Mouse (Mus musculus) layer of hippocampus, adult 9-10 months (tissue): Measurements from ENCODE around the gene Tmem150a.

Experiments used
- DNase-seq: peaks from one replicate; pipeline ENCODE4 v3.0.0; 2022; ENCODE audit warnings: low spot score

Gene Tmem150a

GRCm38 (mm10) chr6:72374206-72374605 lies 19.0 kb downstream of the Tmem150a start:
- DNase-seq: no peak

DNA sequence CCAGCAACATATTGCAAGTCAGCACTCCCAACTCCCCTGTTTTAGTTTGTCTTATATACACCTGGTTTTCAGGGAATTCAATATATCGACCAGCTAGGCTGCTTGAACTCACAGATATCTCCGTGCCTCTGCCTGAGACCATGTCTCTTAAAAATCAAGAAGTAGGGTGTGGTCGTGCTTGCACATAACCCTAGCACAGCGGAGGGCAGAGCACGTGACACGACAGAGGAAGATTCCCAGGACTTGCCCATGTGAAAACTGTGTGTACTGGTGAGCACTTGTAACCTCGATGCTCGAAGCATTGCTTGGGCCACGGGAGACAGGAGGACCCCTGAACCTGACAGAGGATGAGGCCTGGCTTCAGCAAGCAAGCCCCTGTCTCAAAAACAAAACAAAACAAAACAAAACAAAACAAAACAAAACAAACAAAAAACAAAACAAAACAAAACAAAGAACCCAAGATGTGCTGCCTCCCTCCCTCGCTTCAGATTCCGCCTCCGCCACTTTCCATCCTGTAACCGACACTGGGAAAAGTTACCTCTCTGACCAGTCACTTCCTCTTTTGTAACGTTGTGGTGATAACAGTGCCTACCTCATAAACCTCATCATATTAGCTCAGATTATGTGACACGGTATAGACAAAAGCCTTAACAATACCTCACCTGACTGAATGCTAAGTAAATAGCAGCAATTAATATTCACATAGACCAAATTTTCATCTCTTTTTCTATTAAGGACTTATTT lies 19.7 kb downstream of the Tmem150a start:
- no peak for DNase-seq

- DNase-seq: no peak
Measured at GRCm38 (mm10) chr6:72378510-72379234, 23.4 kb downstream of the Tmem150a start.

DNA sequence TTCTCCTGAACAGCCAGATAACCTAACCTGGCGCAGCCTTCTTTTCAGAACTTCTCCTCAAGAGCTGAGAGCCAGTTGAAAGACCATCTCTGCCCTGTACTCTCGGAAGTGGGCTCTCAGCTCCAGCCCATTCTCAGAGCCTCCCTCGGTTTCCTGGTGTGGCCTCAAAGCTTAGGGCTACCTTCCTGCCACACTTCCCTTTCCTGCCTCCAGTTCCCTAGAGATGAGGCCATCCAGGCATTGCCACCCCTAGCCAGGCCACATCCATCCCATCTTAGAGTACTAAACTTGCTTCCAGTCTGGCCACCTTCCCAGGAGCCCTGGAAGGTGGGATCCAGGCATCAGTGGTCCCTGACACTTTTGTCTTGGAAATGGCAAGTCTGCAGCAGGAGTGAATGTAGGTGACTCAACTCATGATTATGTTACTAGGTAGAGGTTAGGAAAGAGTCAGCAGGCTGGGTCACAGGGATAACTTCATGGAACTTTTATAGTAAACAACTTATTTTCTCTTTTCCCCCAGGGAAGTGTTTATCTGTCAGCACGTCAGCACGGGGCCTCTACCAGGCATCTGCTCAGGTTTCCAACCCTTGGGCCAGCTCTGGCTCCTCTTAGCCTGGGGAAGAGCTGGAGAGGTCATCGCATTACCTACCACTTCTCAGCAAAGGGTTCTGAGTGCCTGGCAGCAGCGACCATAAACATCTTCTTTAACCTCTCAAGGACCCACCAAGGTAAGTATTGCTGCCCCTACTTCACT lies 24.3 kb downstream of the Tmem150a start:
- no peak for DNase-seq

DNA sequence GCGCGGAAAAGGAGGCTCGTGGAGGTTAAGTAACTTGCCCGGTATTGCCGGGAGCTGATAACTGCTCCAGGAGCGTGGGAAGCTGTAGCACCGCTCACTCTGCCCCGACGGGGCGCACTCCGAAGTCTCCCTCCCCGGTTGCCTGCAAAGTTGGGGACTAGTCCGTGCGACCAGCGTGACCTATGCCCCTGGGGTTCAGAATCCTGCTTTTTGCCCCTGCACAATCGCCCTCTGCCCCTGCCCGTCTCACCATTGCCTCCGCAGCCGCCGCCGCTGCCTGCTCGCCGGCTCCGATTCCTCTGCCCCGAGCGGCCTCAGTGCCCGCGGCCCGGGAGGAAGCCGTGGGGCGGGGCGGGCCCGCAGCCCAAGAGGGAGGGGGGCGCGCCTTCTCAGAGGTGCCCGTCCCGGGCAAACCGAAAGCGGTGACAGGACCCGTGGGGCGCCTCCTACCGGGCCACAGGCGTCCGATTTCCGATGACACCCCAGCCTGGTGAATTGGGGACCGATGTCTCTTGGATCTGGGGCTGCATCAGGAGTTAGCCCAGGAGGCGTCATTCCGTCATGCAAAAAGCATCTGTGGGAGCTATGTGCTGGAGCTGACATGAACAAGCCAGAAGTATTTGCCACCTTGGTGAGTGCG lies 25.0 kb downstream of the Tmem150a start, which contains the start of gene Vamp5:
TSS of gene Vamp5 (minus strand) at position 338 of the 640 bp plus-strand sequence.
- DNase-seq: no peak

DNA sequence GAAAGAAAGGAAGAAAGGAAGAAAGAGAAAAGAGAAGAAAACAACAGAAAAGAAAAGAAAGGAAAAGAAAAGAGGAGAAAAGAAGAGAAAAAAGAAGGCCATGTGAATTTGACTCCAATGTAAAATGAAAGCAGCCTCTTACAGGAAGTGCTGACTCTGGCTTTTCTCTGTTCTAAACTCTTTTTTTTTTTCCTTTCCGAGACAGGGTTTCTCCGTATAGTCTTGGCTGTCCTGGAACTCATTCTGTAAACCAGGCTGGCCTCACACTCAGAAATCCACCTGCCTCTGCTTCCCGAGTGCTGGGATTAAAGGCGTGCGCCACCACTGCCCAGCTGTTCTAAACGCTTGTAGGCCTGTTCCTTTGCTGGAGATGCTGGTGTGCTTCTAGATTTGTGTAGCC lies 27.2 kb downstream of the Tmem150a start:
- DNase-seq: no peak

GRCm38 (mm10) chr6:72383142-72383820 lies 28.0 kb downstream of the Tmem150a start:
- no peak for DNase-seq

DNA sequence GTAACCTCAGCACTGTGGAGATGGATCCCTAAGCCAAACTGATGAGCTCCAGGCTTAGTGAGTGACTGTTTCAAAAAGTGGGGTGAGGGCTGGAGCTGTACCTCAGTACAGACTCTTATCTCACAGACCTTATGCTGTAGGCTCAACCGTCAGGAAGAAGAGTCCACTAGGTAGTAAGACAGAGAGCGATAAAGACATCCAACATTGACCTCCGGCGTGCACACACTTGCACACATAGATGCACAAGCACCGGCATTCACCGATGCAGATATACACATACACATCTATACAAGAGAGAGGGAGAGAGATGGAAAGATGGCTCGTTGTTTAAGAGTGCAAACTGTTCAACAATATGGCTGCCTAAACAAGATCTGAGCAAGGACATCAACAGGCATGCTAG lies 28.7 kb downstream of the Tmem150a start:
- DNase-seq: no peak

GRCm38 (mm10) chr6:72385258-72385657 lies 30.0 kb downstream of the Tmem150a start:
- no peak for DNase-seq

DNA sequence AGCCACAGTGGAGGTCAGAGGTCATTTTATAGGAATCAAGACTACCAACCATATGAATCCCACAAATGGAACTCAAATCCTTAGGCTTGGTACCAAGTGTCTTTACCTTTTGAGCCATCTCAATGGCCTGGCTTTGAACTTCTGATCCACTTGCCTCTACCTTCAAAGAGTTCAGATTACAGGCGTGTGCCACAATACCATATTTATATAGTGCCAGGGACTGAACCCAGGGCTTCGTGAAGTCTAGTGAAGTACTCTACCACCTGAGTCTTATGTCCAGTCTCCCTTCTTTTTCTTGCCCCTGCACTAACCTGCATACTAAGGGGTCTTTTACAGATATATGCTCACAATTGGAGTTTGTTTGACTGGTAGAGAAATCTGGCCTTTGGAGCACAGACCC lies 31.3 kb downstream of the Tmem150a start:
- DNase-seq: no peak

DNA sequence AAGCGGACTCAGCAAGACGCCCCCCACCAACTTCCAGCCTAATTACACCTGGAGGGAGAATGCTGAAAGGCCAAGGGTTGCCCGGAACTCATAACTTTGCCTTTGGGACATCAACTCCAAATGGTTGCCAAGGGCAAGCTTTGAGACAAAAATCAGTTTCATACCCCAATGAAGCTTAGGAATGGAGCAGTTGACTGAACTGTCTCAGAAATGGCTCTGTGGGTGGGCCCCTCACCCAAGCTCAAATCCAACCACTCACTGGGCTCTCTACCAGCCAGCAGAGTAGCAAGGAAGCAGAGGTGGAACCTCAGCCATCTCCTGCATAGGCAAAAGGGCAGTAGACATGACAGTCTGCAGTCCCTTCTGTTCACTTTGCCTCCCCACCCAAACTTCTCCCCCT lies 32.6 kb downstream of the Tmem150a start:
- no peak for DNase-seq

GRCm38 (mm10) chr6:72388266-72388665 lies 33.0 kb downstream of the Tmem150a start:
- DNase-seq: no peak

- no peak for DNase-seq
Measured at GRCm38 (mm10) chr6:72388791-72389329, 33.6 kb downstream of the Tmem150a start.

DNA sequence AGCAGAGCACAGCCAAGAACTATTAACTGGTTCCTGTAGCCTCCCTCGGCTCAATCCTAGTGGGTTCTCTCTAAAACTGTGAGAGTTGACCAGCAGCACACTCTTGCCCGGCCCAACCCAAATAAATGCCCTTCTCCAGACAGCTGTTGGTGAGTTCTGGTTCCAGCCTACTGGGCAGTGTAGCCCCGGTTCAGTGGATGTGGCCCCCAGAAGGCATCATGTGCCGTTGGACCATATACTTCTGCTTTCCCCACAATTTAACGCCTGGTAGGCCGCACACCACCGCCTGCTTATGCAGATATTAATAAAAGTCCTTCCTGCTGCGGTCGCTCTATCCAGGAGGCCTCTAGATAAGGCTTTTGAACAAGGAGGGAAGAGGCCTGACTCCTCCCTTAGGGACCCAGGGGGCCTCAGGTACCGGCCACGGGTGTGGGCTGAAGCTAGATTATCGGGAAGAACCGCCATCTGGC lies 34.3 kb downstream of the Tmem150a start:
- no peak for DNase-seq

DNA sequence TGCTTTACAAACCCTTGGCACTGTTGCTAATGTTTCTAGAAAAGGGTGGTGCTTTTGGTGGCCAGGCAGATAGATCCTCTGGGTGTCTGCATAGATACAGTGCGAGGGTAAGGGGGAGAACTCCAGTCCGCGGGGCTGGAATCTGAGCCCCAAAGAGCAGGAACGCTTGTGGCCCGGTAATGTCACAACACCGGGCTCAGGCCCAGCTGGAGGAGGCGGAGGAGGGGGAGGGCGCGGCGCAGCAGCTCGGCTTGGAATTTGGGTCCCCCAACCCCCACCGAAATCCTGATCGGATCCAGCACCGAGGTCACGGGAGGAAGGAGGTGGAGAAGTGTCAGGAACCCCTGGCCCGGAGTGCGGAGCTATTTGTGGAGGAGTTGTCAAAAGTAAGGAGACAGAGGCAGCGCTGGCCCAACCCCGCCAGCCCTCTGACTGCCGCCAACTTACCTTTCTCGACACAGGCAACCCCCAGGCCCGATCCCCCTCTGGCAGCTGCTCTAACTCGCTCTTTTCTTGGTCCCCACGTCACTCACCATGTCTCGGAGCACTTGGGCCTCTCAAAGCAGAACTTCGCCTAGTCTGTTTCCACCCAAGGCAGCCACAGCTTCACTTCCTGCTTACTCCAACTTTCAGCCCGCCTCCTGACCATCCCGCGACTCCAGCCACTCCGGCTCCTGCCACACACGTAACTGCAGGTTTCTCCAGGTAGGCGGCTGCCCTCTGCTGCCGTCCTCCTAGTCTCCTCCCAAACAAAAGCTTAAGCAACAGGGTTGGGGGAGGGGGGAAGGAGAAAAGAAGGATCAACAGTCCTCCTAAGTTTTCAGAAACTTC lies 34.9 kb downstream of the Tmem150a start, which contains the start of gene Vamp8:
TSS of gene Vamp8 (minus strand) at position 763 of the 831 bp plus-strand sequence.
- no peak for DNase-seq

DNA sequence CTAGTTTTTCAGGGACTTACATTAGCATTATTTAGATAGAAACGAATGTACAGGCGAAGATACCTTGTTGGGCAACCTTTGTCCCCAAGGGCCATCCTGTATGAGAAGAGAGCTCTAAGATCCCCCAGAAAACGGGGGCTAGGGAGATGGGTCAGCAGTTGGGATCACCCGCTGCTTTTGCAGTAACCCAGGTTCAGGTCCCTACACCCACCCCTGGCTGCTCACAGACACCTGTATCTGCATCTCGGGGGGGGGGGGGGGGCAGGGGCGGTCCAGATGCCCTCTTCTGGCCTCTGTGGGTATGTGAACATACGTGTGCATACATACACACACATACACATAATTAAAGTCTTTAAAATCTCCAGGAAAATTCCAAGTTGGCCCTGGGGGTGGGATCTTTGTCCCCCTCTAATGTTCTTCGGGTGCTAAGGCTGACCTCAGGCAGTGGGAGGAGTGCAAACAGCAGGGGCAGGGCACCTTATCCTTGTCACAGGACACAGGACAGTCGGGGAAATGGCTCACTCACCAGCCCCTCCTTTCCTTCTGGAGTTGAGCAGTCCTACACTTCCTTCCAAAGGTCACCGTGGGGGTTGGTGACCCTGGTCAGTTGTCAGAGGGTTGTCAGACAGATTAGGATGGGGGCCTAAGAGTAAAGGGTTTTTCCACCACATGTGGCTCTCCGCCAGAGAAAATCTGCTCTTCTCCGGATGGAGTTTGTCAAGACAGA lies 35.7 kb downstream of the Tmem150a start:
- no peak for DNase-seq

- no peak for DNase-seq
Measured at GRCm38 (mm10) chr6:72392341-72392740, 37.1 kb downstream of the Tmem150a start.

DNA sequence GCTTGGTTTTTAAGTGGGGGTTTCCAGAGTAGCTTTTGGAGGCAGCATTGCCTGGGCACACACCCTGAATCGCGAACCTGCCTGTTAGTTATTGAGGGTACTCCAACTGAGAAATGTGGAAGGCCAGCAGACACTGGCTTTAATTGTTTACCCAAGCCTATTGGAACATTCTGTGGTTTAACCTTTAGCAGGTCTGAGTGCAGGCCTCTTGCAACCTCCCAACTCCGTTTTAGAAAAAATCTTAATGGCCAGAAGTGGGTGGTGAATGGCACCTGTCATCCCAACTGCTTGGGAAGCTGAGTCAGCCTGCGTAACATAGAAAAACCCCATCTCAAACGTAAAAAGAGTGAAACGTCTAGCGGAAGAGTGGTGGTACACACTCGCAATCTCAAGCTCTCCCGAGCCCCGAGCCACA lies 41.6 kb downstream of the Tmem150a start:
- DNase-seq: no peak

DNA sequence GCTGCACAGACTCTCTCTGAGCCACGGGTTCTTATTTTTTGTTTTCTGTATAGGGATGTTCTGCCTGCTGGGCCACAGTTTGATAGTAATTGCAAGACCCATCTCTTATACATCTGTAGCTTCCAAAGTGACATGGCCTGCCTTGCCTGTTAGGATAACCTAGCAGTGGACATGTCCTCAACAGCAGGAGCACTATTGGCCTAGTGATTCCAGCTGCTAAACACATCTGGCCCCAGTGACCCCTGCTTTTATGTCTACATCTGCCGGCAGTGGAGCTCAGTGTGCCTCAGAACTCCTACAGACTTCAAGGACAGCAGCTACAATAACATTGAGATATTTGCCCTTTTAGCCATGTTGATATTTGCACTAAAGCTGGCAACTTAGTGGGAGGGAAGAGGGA lies 44.7 kb downstream of the Tmem150a start:
- no peak for DNase-seq

DNA sequence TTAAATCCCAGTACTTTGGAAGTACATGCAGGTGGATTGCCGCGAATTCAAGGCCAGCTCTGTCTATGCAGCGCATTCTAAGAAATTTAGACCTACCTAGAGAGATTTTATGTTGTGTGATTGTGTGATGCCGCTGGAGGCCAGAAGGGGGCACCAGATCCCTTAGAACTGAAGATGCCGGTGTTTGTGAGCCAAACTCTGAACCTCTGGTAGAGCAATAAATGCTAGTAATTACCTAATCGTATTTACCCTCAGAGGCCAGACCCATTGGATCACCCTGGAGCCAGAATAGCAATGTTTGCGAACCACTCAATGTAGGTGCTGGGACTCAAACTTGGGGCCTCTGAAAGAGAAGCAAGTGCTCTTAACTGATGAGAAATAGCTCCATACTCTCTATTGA lies 46.6 kb downstream of the Tmem150a start:
- DNase-seq: peak; percentile 68
